Mouse (Mus musculus) cerebellum, adult 2 months (tissue): ENCODE data around the gene Ucn. TPM values are rescaled to one million over a fixed set of nuclear protein-coding genes. Genes with fewer than 3 reads are reported as not detected.

Experiments
- DNase-seq, 2 experiments: peaks; one replicate each; pipeline ENCODE4 v3.0.0; 2021
- H3K27ac ChIP-seq: fragments of 200-500 bp; 2 replicates; pipeline ENCODE4 v1.5.1; 2012; ENCODE audit warnings: low read length, control low read depth, inconsistent platforms; ENCODE audit not compliant: insufficient read depth
- H3K27me3 ChIP-seq: fragments of 200-500 bp; 2 replicates; pipeline ENCODE4 v1.6.1; 2012; ENCODE audit warnings: inconsistent platforms, mild to moderate bottlenecking, low read length, moderate library complexity; ENCODE audit not compliant: control insufficient read depth, insufficient read depth
- H3K4me1 ChIP-seq: fragments of 200-500 bp; 2 replicates; pipeline ENCODE4 v1.6.1; 2011; ENCODE audit warnings: low read length; ENCODE audit not compliant: control insufficient read depth, insufficient read depth
- H3K4me3 ChIP-seq: fragments of 200-500 bp; replicated peaks from 2 replicates; pipeline ENCODE3; 2011; ENCODE audit warnings: mild to moderate bottlenecking, low read depth, low read length, control low read depth; ENCODE audit not compliant: insufficient read depth
- CTCF ChIP-seq: fragments of 200-500 bp; IDR thresholded peaks from 2 replicates; pipeline ENCODE4 v1.5.1; 2011; ENCODE audit warnings: low read depth, mild to moderate bottlenecking, control low read depth, low read length, moderate library complexity, borderline replicate concordance; ENCODE audit not compliant: insufficient read depth
- POLR2A ChIP-seq: fragments of 200-500 bp; IDR thresholded peaks from 2 replicates; pipeline ENCODE4 v1.6.1; 2011; ENCODE audit warnings: low read length, control low read depth, borderline replicate concordance; ENCODE audit not compliant: insufficient read depth
- WGBS: fragments of 180-500 bp; shearing (Covaris S2); methylation state at CpG from one replicate; pipeline ENCODE4 v1.1.7; 2018; 5-methylcytosine and 5-hydroxymethylcytosine counted together
- polyA plus RNA-seq: library from polyadenylated mRNA; depleted of rRNA; stranded (reverse); fragments of >200 nt; gene quantifications from 2 replicates; pipeline ENCODE4 v1.2.3, GENCODE M21; 2012

The Ucn gene
- polyA plus RNA-seq, 1 experiment = 1.2 TPM

DNA sequence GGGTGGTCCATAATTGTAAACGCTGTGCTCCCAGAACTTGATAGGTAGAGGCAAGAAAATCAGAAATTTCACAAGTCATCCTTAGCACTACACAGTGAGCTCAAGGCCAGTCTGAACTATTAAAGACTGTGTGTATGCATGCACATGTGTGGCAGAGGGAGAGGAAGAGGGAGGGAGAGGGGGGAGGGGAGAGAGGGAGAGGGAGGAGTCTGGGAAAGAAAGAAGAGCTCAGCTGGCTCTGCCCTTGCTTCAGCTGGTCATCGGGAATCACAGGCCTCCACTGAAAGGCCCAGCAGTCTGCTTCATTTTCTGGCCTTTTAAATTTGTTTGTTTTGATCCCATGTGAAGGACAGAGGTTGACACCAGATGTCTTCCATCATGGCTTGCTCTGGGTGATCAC is 15.1 kb downstream of the Ucn start:
- no peaks in the 10 kb centered on the region for H3K4me1 ChIP-seq
- WGBS = 38% methylated on average over 2 of the region's 2 CpGs
- DNase-seq = no peak
- no peak overlapping the region for H3K4me3 ChIP-seq
- H3K27me3 ChIP-seq = no peaks in the 10 kb centered on the region
- TF ChIP-seq POLR2A = no peak
- no peak for TF ChIP-seq CTCF
- no peak overlapping the region for H3K27ac ChIP-seq

DNA sequence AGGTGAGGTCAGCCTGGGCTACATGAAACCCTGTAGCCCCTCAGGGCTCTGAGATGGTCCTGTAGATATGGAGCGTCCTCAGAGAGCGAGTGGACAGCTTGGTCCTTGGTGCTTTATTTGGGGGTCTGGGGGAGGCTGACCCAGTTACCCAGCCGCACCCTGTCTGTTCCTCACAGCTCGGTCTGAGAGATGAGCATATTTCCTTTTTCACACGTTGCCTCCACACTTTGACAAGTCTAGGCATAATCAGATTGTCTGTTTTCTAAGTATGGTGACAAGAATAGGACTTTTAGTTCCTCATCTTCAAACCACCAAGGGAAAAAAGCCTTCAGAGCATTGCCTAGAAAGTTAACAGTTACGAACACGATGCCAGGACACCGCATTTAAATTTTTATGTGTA is 17.5 kb downstream of the Ucn start:
- Histone ChIP-seq H3K4me3 (no peak overlapping the region), H3K4me1 (no peaks in the 10 kb centered on the region), H3K27me3 (no peaks in the 10 kb centered on the region), H3K27ac (no peak overlapping the region)
- TF ChIP-seq CTCF (no peak), POLR2A (no peak)
- no peak for DNase-seq
- 83% methylated on average over 8 of the region's 8 CpGs for WGBS

DNA sequence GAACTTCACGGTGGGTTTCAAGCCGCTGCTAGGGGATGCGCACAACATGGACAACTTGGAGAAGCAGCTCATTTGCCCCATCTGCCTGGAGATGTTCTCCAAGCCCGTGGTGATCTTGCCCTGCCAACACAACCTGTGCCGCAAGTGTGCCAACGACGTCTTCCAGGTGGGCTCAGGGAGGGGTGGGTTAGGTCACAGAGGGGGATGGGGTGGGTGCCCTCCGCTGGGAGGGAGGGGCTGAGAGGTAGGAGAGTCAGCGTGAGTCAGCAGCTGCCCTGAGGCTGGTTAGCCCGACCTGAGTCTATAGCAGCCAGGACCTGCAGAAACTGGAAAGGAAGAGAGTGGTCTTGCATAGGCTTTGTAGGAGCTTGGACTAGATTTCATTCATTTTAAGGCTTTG is 21.7 kb downstream of the Ucn start:
- no peak overlapping the region for H3K27ac ChIP-seq
- DNase-seq = no peak
- H3K4me1 ChIP-seq = no peaks in the 10 kb centered on the region
- H3K4me3 ChIP-seq = no peak overlapping the region
- H3K27me3 ChIP-seq = no peaks in the 10 kb centered on the region; the same call in 1 of the 2 replicates
- no peak for TF ChIP-seq CTCF
- TF ChIP-seq POLR2A = no peak
- WGBS = 29% methylated on average over 10 of the region's 10 CpGs

GRCm38 (mm10) chr5:31116354-31116753 is 22.3 kb downstream of the Ucn start, which contains the start of gene Trim54:
Trim54 (plus strand) TSS chr5:31116712.
- Histone ChIP-seq H3K27me3 (no peaks in the 10 kb centered on the region; the same call in 1 of the 2 replicates), H3K4me1 (no peaks in the 10 kb centered on the region), H3K27ac (no peak within 1 kb of the TSS), H3K4me3 (no peak within 1 kb of the TSS)
- TF ChIP-seq POLR2A = no peak
- no peak for TF ChIP-seq CTCF
- no peak for DNase-seq
- 58% methylated on average over 3 of the region's 3 CpGs for WGBS

GRCm38 (mm10) chr5:31110781-31111180 is 27.8 kb downstream of the Ucn start:
- H3K4me1 ChIP-seq = no peaks in the 10 kb centered on the region
- DNase-seq = no peak
- H3K27ac ChIP-seq = no peak overlapping the region
- H3K4me3 ChIP-seq = no peak overlapping the region
- no peaks in the 10 kb centered on the region; the same call in 1 of the 2 replicates for H3K27me3 ChIP-seq
- TF ChIP-seq POLR2A (no peak), CTCF (no peak)
- WGBS = 27% methylated on average over 7 of the region's 7 CpGs

GRCm38 (mm10) chr5:31108000-31108490 is 30.6 kb downstream of the Ucn start, which contains the start of gene Slc30a3:
Slc30a3 (minus strand) TSS chr5:31108237.
- 89% methylated on average over 18 of the region's 18 CpGs for WGBS
- no peak for TF ChIP-seq POLR2A
- H3K4me3 ChIP-seq = no peak within 1 kb of the TSS
- no peaks in the 10 kb centered on the region; the same call in 1 of the 2 replicates for H3K27me3 ChIP-seq
- H3K4me1 ChIP-seq = no peaks in the 10 kb centered on the region
- no peak within 1 kb of the TSS for H3K27ac ChIP-seq
- no peak for DNase-seq

DNA sequence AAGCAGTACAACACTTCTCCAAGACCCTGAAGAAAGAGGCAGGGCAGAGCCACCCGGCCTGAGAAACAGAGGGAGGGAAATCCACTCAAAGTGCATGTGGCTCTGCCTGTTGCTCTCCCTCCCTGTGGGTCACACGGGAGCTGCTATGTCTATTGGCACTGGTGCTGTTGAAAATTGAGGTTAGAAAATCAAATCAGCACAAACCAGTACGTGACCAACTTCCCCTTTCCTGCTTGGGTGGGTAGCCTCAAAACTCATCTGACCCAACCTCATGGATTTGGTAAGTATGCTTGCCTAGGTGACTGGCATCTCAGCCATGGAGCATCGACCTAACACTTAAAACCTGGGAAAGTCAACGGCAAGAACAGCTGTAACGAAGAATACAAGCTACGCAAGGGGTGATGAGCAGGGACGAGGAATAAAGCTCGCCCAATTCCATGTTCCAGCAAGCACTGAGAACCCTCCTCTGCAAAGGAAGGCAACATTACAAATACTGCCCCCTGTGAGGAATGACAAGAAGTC is 32.8 kb downstream of the Ucn start, which contains the start of gene Dnajc5g:
Gene Dnajc5g (plus strand): TSS at position 472 of the 522 bp plus-strand sequence.
- H3K4me1 ChIP-seq = no peaks in the 10 kb centered on the region
- H3K27ac ChIP-seq = no peak within 1 kb of the TSS
- 88% methylated on average over 9 of the region's 9 CpGs for WGBS
- no peak for TF ChIP-seq POLR2A
- TF ChIP-seq CTCF = no peak
- H3K4me3 ChIP-seq = no peak within 1 kb of the TSS
- DNase-seq = no peak
- H3K27me3 ChIP-seq = no peaks in the 10 kb centered on the region

DNA sequence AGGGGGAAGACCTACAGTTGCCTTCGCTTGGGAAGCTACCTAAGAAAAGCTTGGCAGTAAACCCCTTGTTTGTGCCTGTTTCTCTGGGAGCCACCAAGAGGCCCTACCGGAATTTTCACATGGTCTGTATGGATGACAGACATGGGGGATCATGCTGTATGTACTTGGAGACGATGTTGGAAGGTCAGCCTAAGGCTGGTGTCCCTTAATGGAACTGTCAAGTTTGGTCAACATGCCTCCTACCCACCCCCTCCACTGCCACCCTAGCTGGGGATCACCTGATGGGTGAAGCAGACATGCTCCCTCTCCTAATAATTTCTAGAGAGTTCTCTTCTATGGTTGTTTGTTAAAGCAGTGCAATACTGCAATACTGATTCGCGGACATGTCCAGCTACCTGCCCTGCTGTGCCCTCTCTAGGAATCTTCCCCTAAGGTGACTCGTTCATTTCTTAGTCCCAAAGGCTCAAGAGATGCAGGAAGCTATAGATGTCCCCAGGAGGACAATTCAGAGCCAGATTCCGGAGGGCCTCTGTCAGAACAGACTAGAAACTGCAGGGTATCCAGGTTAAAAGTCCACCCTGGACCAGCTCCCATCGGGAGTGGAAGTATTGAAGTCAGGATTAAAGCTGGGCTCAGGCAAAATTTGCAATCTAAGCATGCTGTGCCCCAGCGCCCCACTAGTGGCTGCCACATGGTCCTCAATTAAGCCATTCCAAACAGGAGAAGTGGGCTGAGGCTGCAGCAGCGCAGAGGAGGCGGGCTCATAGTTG is 42.7 kb downstream of the Ucn start:
- no peak overlapping the region for H3K4me3 ChIP-seq
- peaks cover 6% of the 10 kb centered on the region; the same call in 1 of the 2 replicates for H3K27me3 ChIP-seq
- no peak for TF ChIP-seq POLR2A
- no peak overlapping the region for H3K27ac ChIP-seq
- 30% methylated on average over 11 of the region's 11 CpGs for WGBS
- no peak for DNase-seq
- H3K4me1 ChIP-seq = peaks cover 4% of the 10 kb centered on the region; the same call in 1 of the 2 replicates
